Mouse (Mus musculus) CD8-positive naive resting alpha-beta T cell, adult 2 months (primary cell): ENCODE measurements around the gene Iqsec1.

ENCODE experiments used
- DNase-seq, 2 experiments: peaks; one replicate each; pipeline ENCODE4 v3.0.0; 2022; ENCODE audit warnings: low read depth in 2 of 2, low spot score in 2 of 2

Iqsec1 gene

GRCm38 (mm10) chr6:90787587-90787986 lies 200.9 kb downstream of the Iqsec1 start:
- no peak for DNase-seq

- no peak for DNase-seq
These were observed 201.4 kb downstream of the Iqsec1 start for GRCm38 (mm10) chr6:90787036-90787435.

- DNase-seq = no peak
These were observed 201.9 kb downstream of the Iqsec1 start for GRCm38 (mm10) chr6:90786589-90786988.

- no peak for DNase-seq
These were observed 204.5 kb downstream of the Iqsec1 start for GRCm38 (mm10) chr6:90783945-90784344.

GRCm38 (mm10) chr6:90783176-90783575 lies 205.3 kb downstream of the Iqsec1 start:
- no peak for DNase-seq

GRCm38 (mm10) chr6:90781921-90782770 lies 206.3 kb downstream of the Iqsec1 start:
- DNase-seq = peak in 1 of 2 experiments; percentile 26

GRCm38 (mm10) chr6:90780532-90780931 lies 208.0 kb downstream of the Iqsec1 start:
- DNase-seq = no peak

- no peak for DNase-seq
These were observed 209.6 kb downstream of the Iqsec1 start for GRCm38 (mm10) chr6:90778841-90779240.

GRCm38 (mm10) chr6:90777302-90777701 lies 211.2 kb downstream of the Iqsec1 start:
- DNase-seq = no peak

- DNase-seq = no peak
These were observed 212.9 kb downstream of the Iqsec1 start for GRCm38 (mm10) chr6:90775606-90776005.

GRCm38 (mm10) chr6:90773811-90774233 lies 214.7 kb downstream of the Iqsec1 start:
- no peak for DNase-seq

- DNase-seq = no peak
These were observed 216.4 kb downstream of the Iqsec1 start for GRCm38 (mm10) chr6:90772120-90772519.

GRCm38 (mm10) chr6:90768526-90768925 lies 220.0 kb downstream of the Iqsec1 start:
- no peak for DNase-seq

GRCm38 (mm10) chr6:90767874-90768273 lies 220.6 kb downstream of the Iqsec1 start:
- DNase-seq = no peak

- no peak for DNase-seq
These were observed 223.7 kb downstream of the Iqsec1 start for GRCm38 (mm10) chr6:90764753-90765152.

- DNase-seq = no peak
These were observed 224.4 kb downstream of the Iqsec1 start for GRCm38 (mm10) chr6:90763959-90764591.

GRCm38 (mm10) chr6:90763295-90763694 lies 225.2 kb downstream of the Iqsec1 start:
- DNase-seq = no peak

GRCm38 (mm10) chr6:90762120-90762736 lies 226.3 kb downstream of the Iqsec1 start:
- no peak for DNase-seq

GRCm38 (mm10) chr6:90761301-90762056 lies 227.0 kb downstream of the Iqsec1 start:
- DNase-seq = no peak

GRCm38 (mm10) chr6:90760886-90761285 lies 227.6 kb downstream of the Iqsec1 start:
- DNase-seq = no peak

- DNase-seq = no peak
These were observed 228.7 kb downstream of the Iqsec1 start for GRCm38 (mm10) chr6:90759754-90760153.
